Mouse (Mus musculus) lung, postnatal 14 days (tissue): Measurements from ENCODE around the gene Cacna1s.

ENCODE experiments used
- DNase-seq: peaks from one replicate; pipeline ENCODE4 v3.0.0; 2021

The Cacna1s gene

DNA sequence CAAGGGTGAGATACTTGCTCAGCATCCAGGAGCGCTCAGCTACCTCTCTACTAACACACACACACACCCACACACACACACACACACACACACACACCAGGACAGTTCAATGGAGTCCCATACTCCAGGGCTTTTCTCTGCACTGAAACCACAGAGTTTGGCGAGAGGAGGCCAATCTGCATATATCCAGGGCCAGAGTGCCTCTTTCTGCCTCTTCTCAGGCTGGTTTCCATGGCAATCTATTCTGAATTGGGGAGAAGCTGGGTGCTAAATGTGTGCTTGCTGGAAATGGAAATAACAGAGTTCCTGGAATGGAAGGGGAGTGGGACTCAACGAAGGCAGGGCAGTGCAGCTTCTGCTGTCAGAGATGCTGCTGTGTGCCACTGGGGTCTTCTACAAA, 3.2 kb downstream of the Cacna1s start:
- DNase-seq = no peak

GRCm38 (mm10) chr1:136058594-136058993, 6.0 kb downstream of the Cacna1s start:
- no peak for DNase-seq

- peak; percentile 74 for DNase-seq
Observed at GRCm38 (mm10) chr1:136061041-136061789, 8.7 kb downstream of the Cacna1s start.

DNA sequence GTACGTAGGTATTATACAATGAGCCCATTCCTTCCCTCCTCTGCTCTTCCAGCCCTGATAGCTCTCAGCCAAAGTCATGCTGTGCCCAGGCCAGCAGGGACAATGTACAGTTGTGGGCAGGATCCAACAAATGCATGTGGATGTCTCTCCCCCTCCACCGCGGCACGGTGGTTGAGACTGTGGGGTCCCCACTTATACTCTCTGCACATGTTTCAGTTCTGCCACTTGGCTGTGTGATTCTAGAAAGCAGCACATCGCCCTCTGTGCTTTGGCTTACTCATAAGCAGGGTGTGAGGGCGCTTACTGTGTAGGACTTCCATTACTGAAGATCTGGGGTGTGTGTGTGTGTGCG, 9.2 kb downstream of the Cacna1s start:
- no peak for DNase-seq

DNA sequence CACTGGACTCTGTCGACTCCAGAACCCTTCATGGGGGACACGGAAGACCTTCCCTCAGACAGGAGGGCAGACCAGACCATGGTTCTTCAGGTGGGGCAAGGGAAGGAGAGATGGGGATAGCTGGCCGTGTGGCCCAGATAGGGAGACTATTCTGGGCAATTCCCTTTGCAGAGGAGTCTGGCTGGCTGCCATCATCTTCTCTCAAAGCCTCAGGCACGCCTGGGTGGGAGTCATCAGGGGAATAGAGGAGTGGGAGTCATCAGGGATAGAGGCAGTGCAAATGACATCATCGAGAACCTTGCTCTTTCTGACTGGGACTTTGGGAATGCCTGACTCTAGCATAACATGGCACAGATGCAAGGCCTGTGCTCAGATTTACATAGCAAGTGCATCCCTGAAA, 11.4 kb downstream of the Cacna1s start:
- no peak for DNase-seq

DNA sequence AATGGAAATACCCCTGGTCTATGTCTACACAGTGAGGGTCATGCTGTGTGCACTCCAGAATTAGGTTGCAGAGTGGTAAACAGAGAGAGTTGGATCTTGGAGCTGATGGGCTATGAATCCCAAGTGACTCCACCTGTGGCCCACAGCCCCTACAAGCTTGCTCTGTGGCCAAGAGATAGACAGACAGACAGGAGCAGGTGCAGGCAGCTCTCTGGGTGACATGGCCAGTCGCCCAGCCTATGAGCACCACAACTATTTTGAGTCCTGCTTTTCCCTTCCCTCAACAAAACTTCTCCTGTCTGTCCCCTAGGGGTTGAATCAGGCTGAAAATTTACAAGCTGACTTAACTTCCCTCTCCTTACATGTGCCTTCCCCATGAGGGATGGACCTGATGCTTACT, 14.1 kb downstream of the Cacna1s start:
- no peak for DNase-seq

- DNase-seq = no peak
Observed at GRCm38 (mm10) chr1:136067579-136067978, 15.0 kb downstream of the Cacna1s start.

GRCm38 (mm10) chr1:136076086-136076485, 23.5 kb downstream of the Cacna1s start:
- peak; percentile 27 for DNase-seq

GRCm38 (mm10) chr1:136077656-136078055, 25.1 kb downstream of the Cacna1s start:
- DNase-seq = no peak

GRCm38 (mm10) chr1:136081161-136081560, 28.6 kb downstream of the Cacna1s start:
- DNase-seq = no peak

DNA sequence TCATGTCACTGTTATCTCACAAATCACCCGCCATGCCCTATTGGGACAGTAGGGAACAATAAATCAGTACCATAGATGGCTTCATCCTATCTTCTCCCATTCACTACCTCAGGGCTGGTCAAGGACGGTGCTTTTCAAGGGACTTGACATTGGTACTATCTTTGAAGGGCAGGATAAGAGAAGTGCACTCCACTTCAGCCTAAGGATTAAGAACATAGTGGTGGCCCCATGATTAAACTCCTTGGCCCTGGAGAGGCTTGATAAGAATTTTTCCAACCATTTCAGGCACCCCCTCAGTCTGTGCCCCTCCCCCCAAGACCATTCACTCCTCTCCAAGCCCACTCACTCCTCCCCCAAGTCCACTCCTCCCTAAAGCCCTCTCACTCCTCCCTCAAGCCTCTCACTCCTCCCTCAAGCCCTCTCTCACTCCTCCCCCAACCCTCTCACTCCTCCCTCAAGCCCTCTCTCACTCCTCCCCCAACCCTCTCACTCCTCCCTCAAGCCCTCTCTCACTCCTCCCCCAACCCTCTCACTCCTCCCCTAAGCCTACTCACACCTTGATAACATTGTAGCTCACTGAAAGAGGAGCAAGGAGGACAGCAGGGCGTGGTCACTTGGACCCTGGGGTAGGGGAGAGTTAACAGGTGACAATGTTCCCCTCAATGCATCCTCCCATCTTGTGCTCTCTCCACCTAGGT, 33.6 kb downstream of the Cacna1s start:
- no peak for DNase-seq

- DNase-seq = no peak
Observed at GRCm38 (mm10) chr1:136089368-136090165, 37.0 kb downstream of the Cacna1s start.

GRCm38 (mm10) chr1:136093726-136094125, 41.2 kb downstream of the Cacna1s start:
- DNase-seq = no peak

DNA sequence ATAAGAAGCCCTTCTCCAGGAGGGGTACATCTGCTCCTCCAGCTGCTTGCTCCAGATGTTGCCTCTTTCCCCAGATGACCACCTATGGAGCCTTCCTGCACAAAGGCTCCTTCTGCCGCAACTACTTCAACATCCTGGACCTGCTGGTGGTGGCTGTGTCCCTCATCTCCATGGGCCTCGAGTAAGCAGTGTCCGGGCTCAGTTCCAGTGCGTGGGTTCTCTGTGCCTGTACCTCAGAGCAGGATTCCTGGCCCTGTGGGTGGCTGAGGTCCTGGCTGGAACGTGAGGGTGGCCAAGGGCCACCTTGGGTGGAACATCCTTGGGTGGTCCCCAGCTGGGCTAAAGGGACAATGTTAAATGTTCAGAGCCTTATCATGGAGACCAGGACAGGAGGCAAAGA, 42.3 kb downstream of the Cacna1s start:
- DNase-seq = no peak

DNA sequence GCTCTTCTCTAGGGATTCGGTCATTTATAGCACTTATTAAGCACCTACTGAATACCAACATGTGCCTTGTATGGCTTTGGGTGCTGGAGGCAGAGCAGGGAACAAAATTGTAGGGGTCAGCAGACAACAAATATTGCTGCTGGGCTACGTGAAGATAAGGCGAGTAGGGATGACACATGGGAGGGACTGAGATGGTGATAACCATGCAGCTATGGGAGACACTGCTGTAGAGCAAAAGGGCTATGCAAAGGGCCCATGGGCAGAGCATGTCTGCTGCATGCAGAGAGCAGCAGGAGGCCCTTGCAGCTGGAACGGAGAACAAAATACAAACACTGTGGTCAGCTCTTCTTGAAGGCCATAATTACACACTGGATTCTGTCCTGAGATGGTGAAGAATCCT, 49.5 kb downstream of the Cacna1s start:
- no peak for DNase-seq

GRCm38 (mm10) chr1:136102551-136102950, 50.0 kb downstream of the Cacna1s start:
- no peak for DNase-seq

- DNase-seq = no peak
Observed at GRCm38 (mm10) chr1:136102981-136103380, 50.4 kb downstream of the Cacna1s start.

DNA sequence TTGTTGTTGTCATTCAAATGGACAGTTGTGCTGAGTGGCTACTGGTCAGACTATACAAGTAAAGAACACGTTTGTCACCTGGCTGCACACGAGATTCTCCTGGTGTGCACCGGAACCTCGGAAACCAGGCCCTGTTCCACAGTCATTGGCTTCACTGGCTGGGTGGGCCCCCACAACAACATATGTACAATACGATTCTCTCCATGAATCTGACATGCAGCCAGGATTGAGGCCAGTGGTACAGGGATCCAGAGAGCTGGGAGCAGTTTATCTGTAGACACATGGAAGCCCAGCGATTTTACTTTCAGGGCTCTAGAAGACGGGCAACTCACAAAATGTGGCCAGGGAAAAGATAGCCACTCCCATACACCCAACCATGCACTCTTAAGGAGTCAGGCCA, 51.1 kb downstream of the Cacna1s start:
- no peak for DNase-seq

DNA sequence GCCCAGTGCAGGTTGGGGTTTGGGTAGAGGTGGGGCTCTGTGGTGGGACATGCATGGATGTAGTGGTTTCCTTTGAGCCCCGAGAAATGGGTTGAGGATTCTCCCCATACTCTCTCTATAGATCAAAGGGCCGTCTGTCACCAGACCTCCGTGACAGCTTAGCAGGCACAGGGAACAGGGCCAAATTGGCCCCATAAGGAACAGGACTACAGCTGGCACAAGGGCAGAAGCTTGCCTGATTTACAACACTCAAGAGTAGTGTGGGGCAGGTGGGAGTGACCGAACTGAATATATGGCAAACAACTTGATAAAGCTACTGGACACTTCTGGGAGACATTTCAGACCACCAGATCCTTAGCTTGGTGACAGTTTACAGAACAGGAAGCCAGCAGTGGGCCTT, 52.2 kb downstream of the Cacna1s start:
- no peak for DNase-seq

DNA sequence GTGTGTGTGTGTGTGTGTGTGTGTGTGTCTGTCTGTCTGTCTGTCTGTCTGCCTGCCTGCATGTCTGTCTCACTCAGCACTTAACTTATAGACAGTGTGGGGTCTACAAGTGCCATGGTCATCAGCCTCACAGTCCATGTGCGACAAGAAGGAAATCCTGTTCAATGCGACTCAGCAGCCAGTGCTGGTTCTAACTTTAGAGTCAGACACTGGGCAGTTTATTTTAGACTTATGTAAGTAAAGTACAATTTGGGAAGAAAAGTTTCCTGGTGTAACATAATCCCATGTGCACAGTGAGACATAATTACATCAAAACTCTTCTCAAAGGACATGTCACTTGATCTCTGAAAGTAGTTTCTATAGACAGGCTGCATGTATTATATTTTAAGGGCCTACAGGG, 56.9 kb downstream of the Cacna1s start:
- DNase-seq = no peak

DNA sequence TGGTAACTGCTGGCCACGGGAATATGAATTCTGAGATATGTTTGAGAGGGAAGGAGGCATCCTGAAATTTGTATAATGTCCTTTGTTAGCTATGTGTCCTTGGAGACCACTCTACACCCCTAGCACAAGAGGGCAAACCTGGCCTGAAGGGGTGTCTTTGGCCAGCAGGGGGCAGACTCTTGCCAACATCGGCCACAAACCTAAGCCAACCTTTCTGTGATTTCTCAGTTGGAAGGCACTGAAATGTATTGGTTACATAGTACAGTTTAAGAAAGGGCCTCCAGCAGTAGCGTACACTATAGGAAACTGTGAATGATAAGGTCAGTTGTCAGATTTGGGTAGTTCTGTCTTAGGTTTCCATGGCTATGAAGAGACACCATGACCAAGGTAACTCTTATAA, 63.6 kb downstream of the Cacna1s start:
- DNase-seq = peak; percentile 85

- no peak for DNase-seq
Observed at GRCm38 (mm10) chr1:136117069-136117468, 64.5 kb downstream of the Cacna1s start.

DNA sequence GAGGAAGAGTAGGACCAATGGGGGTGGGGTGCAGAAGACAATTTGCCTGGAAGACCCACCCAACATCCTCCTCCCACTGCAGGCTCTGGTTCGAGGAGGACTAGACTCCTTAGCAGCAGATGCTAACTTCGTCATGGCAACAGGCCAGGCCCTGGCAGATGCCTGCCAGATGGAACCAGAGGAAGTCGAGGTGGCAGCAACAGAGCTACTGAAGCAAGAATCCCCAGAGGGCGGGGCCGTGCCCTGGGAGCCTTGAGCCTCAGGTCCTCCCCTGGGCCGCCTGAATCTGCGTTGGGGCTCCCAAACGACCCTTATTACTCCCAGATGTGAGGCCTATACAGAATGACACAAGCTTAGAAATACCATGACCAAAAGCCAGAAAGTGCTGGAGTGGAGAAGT, 66.3 kb downstream of the Cacna1s start:
- DNase-seq = peak; percentile 30
